8 mouse cellular contexts compared by ENCODE assay signal in genomic region chr11:4638261-4638660, GRCm38 (mm10). TPM values are rescaled to one million over a fixed set of nuclear protein-coding genes. Genes with fewer than 3 reads are reported as not detected.
DNase-seq lines count a peak whose midpoint lies in the region; ATAC-seq lines count a peak whose summit lies in the region.

No protein-coding gene starts in this region.

- peak overlapping the region; percentile 91 for H3K4me3 ChIP-seq in lung, embryonic 16.5 days (ENCODE audit: low read length)
- H3K4me3 ChIP-seq in embryonic facial prominence, embryonic 13.5 days = peak overlapping the region; percentile 87
- H3K4me3 ChIP-seq in limb, embryonic 11.5 days (ENCODE audit: low read depth, low read length) = peak overlapping the region; percentile 74
- H3K4me3 ChIP-seq in neural tube, embryonic 15.5 days (replicated peaks) = peak overlapping the region; percentile 76

- H3K36me3 ChIP-seq in lung, embryonic 16.5 days (ENCODE audit: control insufficient read depth, insufficient read depth, low read length) = no peaks in the 10 kb centered on the region; the same call in 1 of the 2 replicates
- peaks cover 15% of the 10 kb centered on the region; the same call in 1 of the 2 replicates for H3K36me3 ChIP-seq in embryonic facial prominence, embryonic 13.5 days
- H3K36me3 ChIP-seq in limb, embryonic 11.5 days (ENCODE audit: control insufficient read depth, insufficient read depth, low read length) = peaks cover under 1% of the 10 kb centered on the region; the same call in 1 of the 2 replicates
- peaks cover 17% of the 10 kb centered on the region for H3K36me3 ChIP-seq in neural tube, embryonic 15.5 days

- no peak for DNase-seq in lung, postnatal 25 days (ENCODE audit: low spot score)
- no peak for DNase-seq in limb, embryonic 11.5 days (ENCODE audit: low spot score)
- DNase-seq in gastrocnemius, adult 18-20 months (ENCODE audit: low spot score) = no peak
- no peak for DNase-seq in right cerebral cortex, postnatal 25 days
- DNase-seq in right cerebral cortex, postnatal 36 days (ENCODE audit: low spot score in 2 of 2) = no peak

- no peaks in the 10 kb centered on the region for H3K9me3 ChIP-seq in lung, embryonic 16.5 days (ENCODE audit: control insufficient read depth, low read length)
- H3K9me3 ChIP-seq in embryonic facial prominence, embryonic 13.5 days = no peaks in the 10 kb centered on the region
- no peaks in the 10 kb centered on the region for H3K9me3 ChIP-seq in limb, embryonic 11.5 days (ENCODE audit: control insufficient read depth, low read length)
- H3K9me3 ChIP-seq in neural tube, embryonic 15.5 days (replicated peaks) = no peaks in the 10 kb centered on the region

- H3K4me2 ChIP-seq in lung, embryonic 16.5 days (ENCODE audit: low read depth, low read length) = peak overlapping the region; percentile 83
- H3K4me2 ChIP-seq in embryonic facial prominence, embryonic 13.5 days = peak overlapping the region; percentile 85
- peak overlapping the region; percentile 74 for H3K4me2 ChIP-seq in limb, embryonic 11.5 days (ENCODE audit: low read depth, severe bottlenecking)
- H3K4me2 ChIP-seq in neural tube, embryonic 15.5 days = peak overlapping the region; percentile 64

- peak overlapping the region; percentile 73 for H3K9ac ChIP-seq in lung, embryonic 16.5 days (ENCODE audit: low read length)
- H3K9ac ChIP-seq in embryonic facial prominence, embryonic 13.5 days = peak overlapping the region; percentile 77
- H3K9ac ChIP-seq in limb, embryonic 11.5 days (ENCODE audit: low read length) = peak overlapping the region; percentile 63
- peak overlapping the region; percentile 66 for H3K9ac ChIP-seq in neural tube, embryonic 15.5 days (replicated peaks)

- no peak for ATAC-seq in lung, embryonic 16.5 days (ENCODE audit: low read depth)
- no peak for ATAC-seq in embryonic facial prominence, embryonic 13.5 days (ENCODE audit: insufficient number of reproducible peaks, insufficient read depth, low FRiP score, low TSS enrichment, low read depth)
- ATAC-seq in limb, embryonic 11.5 days (ENCODE audit: insufficient number of reproducible peaks, low FRiP score, low TSS enrichment, low read depth) = 0 out of 2 replicates have a peak, but pooled peaks have one; percentile 16
- no peak; the same call in 1 of the 2 replicates for ATAC-seq in neural tube, embryonic 15.5 days (ENCODE audit: low FRiP score)

- 17% methylated on average over 7 of the region's 7 CpGs for WGBS in lung, embryonic 16.5 days
- WGBS in embryonic facial prominence, embryonic 13.5 days = 22% methylated on average over 7 of the region's 7 CpGs
- WGBS in limb, embryonic 11.5 days = 28% methylated on average over 7 of the region's 7 CpGs
- WGBS in neural tube, embryonic 15.5 days = 29% methylated on average over 7 of the region's 7 CpGs

- H3K4me1 ChIP-seq in lung, embryonic 16.5 days (replicated peaks; ENCODE audit: control insufficient read depth, insufficient read depth, low read length) = peaks cover 14% of the 10 kb centered on the region
- peaks cover 25% of the 10 kb centered on the region for H3K4me1 ChIP-seq in embryonic facial prominence, embryonic 13.5 days
- no peaks in the 10 kb centered on the region; the same call in 1 of the 2 replicates for H3K4me1 ChIP-seq in limb, embryonic 11.5 days (ENCODE audit: control insufficient read depth, insufficient read depth, low read length)
- peaks cover 28% of the 10 kb centered on the region for H3K4me1 ChIP-seq in neural tube, embryonic 15.5 days

- no peaks in the 10 kb centered on the region for H3K27me3 ChIP-seq in lung, embryonic 16.5 days (ENCODE audit: control insufficient read depth, insufficient read depth, low read depth, low read length)
- H3K27me3 ChIP-seq in embryonic facial prominence, embryonic 13.5 days = no peaks in the 10 kb centered on the region
- no peaks in the 10 kb centered on the region for H3K27me3 ChIP-seq in limb, embryonic 11.5 days (ENCODE audit: control insufficient read depth, insufficient read depth, low read length)
- no peaks in the 10 kb centered on the region for H3K27me3 ChIP-seq in neural tube, embryonic 15.5 days (replicated peaks)

- H3K27ac ChIP-seq in lung, embryonic 16.5 days (ENCODE audit: low read length) = no peak overlapping the region; the same call in 1 of the 2 replicates
- peak overlapping the region; percentile 84; the same call in 1 of the 2 replicates for H3K27ac ChIP-seq in embryonic facial prominence, embryonic 13.5 days
- H3K27ac ChIP-seq in limb, embryonic 11.5 days (replicated peaks; ENCODE audit: low read depth, low read length) = no peak overlapping the region
- H3K27ac ChIP-seq in neural tube, embryonic 15.5 days (replicated peaks) = no peak overlapping the region

RNA-seq across cellular contexts. Expression of gene Ascc2, which starts 0.7 kb away (rescaled TPM):
- polyA plus RNA-seq in lung, embryonic 16.5 days (2015; fragmentation: Nextera tagmentation; extraction: Ambion mirVana) = 34.1 and 35.9 TPM in 2 replicates
- polyA plus RNA-seq in embryonic facial prominence, embryonic 13.5 days (2015; fragmentation: Nextera tagmentation; extraction: Ambion mirVana) = 33.8 and 35.5 TPM in 2 replicates
- polyA plus RNA-seq in limb, embryonic 11.5 days (2014; fragmentation: Nextera tagmentation; extraction: Ambion mirVana) = 39.5 and 40.6 TPM in 2 replicates
- polyA plus RNA-seq in neural tube, embryonic 15.5 days (2015; fragmentation: Nextera tagmentation; extraction: Ambion mirVana) = 19.3 and 22.5 TPM in 2 replicates
- total RNA-seq in gastrocnemius, adult 18-20 months (2021) = 10 to 100 TPM; 15.7 to 16.5 TPM

RNA-seq across cellular contexts. Expression of gene Gm11032, which starts 18.4 kb away (rescaled TPM):
- not detected in 2 replicates for polyA plus RNA-seq in lung, embryonic 16.5 days (2015; fragmentation: Nextera tagmentation; extraction: Ambion mirVana)
- polyA plus RNA-seq in embryonic facial prominence, embryonic 13.5 days (2015; fragmentation: Nextera tagmentation; extraction: Ambion mirVana) = not detected in 2 replicates
- not detected in 2 replicates for polyA plus RNA-seq in limb, embryonic 11.5 days (2014; fragmentation: Nextera tagmentation; extraction: Ambion mirVana)
- not detected in 2 replicates for polyA plus RNA-seq in neural tube, embryonic 15.5 days (2015; fragmentation: Nextera tagmentation; extraction: Ambion mirVana)
- total RNA-seq in gastrocnemius, adult 18-20 months (2021) = not detected

RNA-seq across cellular contexts. Expression of gene Mtmr3, which starts 43.6 kb away (rescaled TPM):
- polyA plus RNA-seq in lung, embryonic 16.5 days (2015; fragmentation: Nextera tagmentation; extraction: Ambion mirVana) = 26.1 and 27.4 TPM in 2 replicates
- polyA plus RNA-seq in embryonic facial prominence, embryonic 13.5 days (2015; fragmentation: Nextera tagmentation; extraction: Ambion mirVana) = 26.7 and 30.6 TPM in 2 replicates
- polyA plus RNA-seq in limb, embryonic 11.5 days (2014; fragmentation: Nextera tagmentation; extraction: Ambion mirVana) = 26.2 and 30.2 TPM in 2 replicates
- 26.6 and 27.3 TPM in 2 replicates for polyA plus RNA-seq in neural tube, embryonic 15.5 days (2015; fragmentation: Nextera tagmentation; extraction: Ambion mirVana)
- 10 to 100 TPM; 45.1 to 51.2 TPM for total RNA-seq in gastrocnemius, adult 18-20 months (2021)
